Mouse (Mus musculus) B cell, adult 2 months (primary cell): ENCODE measurements at regions not wholly inside any gene's neighbourhood (a gene's known extent, or its start where the extent isn't known, plus 50 kb on each side); places are given as distances from the start of the nearest gene placed in this dataset.
"Not testable (repeated sequence)": the region's sequence is repeated elsewhere in the genome, so short reads cannot be mapped to it uniquely, and the experiment has no call there.

Experiments
- DNase-seq, 2 experiments: peaks; one replicate each; pipeline ENCODE4 v3.0.0; 2022

DNA sequence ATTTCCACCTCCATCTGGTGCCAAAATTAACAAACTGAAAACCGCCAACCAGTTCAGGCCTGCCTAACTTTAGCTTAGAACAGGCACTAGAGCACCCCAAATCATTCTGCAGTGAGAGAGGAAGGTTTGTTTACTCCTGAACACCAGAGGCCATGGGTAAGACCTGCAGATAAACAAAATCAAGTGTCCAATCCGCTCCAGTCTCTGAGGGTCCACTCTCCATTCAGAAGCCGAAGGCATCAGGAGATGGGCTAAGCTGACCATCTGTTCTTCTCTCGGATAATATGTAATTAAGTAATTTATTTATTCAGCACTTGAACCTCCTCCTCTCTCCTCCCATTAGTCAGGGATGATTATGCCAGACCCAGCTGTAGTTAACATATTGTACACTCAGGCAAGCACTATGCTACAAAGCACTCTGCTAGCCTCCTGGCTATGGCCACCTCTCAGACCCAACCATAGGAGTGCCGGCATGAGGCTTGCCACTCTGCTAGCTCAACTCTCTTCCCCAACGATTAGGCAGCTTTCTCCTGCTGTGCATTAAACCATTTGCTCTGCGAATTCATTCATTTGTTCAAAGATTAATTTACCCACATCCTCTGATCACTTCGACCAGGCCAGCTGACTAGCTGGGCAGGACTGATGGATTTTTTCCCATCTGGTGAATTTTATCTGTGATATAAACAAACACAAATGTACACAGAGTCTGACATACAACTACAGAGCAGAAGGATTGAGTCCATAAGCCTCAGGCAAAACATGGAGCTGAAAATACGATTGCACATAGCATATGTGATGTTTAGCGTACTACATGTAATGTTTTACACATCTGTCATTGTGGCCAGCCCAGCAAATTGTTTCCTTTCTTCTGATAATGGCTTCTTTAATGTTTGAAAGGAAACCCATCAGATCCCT lies 184.4 kb downstream of the Mat2b start:
- DNase-seq, result no peak

DNA sequence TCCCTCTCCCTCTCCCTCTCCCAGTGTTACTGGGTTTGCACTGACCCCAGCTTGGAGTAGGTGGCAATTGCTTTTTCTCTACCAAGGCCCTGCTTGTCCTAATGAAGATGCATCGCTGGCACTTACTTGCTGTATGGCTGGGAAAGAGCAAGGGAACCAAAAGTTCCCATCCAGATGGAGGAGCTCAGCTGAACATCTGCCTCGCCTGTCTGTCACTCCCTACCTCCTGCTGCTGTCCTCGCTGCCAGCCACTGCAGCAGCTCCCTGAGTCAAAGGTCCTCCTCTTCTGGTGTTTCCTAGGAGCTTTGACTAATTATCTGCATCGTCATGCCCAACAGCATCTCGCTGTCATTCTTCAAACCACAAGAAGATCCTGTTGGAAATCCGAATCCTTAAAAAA lies 203.4 kb downstream of the Mat2b start:
- DNase-seq, result no peak

DNA sequence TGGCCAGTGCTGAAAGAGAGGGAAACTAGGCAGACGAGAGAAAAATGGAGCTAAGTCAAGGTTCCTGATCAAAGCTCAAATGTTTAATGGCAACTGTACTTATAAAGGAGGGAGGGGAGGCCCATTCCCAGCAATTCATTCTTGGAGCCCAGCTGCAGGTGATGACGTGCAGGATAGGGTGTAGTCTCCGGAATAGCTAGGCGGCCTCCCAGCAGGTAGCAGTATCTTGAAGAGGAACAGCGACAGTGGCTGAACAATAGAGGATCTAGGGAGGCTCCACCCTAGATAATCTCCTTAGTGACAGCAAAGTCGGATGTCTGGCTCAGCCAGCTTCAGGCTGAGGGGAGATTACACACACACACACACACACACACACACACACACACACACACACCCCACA lies 216.8 kb downstream of the Mat2b start:
- DNase-seq, result not testable (repeated sequence)

DNA sequence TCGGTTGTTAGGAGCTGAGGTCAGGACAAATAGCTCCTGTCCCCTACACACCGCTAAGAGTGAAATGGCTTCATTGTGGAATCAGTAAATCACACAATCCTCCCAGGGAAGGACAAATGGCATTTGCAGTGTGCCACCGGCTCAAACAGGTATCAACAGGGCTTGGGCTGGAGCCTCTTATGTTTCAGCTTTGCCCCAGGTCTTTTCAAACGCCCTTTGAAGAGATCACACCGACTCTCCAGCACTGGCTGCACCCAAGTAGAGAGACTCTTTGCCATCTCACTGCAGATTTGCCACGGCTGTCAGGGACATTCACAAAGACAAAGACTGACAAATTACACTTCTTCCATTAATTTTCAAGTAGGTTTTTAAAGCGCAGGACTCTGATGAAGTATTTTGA lies 217.7 kb downstream of the Mat2b start:
- DNase-seq, result no peak

DNA sequence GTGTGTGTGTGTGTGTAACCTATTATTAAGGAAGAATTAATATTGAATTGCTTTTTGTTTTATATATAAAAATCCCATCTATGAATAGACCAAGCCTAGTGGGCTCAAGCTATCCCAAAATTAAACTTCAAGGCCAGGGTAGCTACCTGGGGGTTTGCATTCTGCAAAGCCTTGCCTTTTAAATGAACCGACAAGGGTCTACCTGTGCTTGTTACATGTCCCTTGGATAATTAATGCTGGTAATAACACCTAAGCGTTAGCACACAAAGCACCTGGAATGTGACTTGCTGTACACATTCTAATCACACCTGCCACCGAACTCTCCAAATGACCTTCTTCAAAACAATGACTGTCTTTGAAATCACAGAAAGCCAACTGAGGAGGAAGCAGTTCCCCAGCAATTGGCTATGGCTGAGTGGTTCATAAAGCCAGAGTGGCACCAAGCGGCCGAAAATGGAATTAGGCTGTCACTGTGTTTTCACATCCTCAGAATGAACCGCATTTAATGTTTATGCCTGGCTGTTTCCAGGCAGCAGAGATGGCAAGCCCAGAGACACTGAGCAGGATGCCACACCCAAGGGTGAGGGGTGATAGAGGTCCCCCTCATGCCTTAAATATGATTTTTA lies 225.8 kb downstream of the Mat2b start:
- DNase-seq, result no peak

DNA sequence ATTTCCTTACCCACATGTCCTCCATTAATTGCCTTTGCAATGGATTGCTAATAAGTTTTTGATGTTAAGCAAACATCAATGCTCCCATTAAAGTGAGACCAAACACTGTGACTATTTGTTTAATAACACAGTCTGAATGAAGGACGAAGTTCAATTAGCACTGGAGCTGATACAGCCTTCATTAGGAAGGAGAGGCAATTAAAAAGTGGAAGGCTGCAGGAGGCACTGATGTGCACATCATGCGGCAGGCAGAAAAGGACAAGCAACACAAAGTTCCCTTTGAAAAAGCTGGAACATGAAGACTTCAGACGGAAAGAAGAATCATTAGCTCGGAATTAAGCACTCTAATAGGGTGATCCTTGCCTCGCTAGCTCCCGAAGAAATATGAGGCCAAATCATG lies 238.4 kb downstream of the Mat2b start:
- no peak for DNase-seq

DNA sequence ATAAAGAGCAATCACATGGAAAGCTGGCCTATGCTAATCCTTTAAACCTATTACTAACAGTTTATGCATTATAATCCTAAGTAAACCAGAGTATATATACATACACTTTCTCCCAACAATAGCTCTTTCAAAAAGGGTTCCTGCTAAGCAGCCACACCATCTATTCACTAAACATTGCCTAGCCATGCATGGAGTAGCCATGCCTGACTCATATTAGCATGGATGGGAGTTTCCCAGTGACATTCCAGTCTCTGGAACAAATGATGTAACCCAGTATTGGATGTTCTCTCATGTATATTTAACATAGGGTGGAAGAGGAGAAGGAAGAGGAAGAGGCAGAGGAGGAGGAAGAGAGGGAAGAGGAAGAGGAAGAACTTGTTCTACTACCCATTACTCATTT lies 240.0 kb downstream of the Mat2b start:
- not testable (repeated sequence) for DNase-seq

DNA sequence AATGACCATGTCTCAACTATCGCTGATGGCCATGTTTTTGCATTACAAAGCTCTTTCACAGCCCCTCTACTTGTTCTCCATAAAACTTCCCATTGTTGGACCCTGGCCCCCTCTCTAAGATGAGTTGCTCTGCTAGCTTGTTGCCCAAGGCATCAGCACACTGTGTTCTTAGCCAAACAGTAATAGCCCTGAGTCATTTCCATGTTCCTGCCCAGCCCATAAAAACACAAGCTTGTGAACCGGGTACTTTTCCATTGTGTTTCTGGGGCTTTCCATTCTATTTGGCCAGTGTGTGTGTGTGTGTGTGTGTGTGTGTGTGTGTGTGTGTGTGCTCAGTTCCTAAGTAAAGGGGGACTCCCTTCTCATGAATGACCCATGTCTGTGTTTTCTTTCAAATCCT lies 248.2 kb downstream of the Mat2b start:
- no peak for DNase-seq

DNA sequence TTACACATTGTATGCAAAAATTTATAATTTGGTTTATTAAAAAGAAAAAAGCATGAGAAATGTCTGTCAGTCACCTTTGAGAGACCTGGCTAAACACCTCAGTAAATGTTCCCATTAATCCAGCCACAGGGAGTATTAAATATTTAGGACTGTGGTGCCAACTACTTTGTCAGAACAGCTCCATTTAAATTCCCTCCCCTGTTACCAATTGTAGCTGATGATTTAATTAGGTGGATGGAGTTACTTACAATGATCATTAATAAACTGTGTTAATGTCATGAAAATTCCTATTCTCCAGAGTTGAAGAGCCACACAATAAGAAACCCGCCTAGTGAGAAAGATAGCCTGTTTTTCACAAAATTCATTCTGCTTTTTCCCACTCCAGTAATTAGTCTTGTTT lies 261.0 kb downstream of the Mat2b start:
- DNase-seq, result no peak

DNA sequence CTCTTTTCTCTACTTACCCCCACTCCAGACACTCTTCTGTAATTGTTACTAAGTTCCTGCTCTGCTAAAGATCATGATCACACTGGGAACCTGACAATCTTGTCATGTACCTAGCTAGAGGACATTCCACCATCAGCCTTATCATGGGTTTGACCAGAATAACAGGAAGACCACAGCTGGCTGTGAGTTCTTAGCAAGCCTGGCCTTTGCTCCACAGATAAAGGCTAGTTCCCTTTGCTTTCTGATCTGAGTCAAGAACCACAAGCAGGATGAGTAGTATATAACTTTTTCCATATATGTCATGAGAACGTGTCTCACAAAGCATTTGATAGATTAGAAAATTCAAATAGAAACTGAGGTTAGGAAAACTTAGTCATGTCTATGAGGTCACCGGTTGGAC lies 266.1 kb downstream of the Mat2b start:
- DNase-seq, result no peak

DNA sequence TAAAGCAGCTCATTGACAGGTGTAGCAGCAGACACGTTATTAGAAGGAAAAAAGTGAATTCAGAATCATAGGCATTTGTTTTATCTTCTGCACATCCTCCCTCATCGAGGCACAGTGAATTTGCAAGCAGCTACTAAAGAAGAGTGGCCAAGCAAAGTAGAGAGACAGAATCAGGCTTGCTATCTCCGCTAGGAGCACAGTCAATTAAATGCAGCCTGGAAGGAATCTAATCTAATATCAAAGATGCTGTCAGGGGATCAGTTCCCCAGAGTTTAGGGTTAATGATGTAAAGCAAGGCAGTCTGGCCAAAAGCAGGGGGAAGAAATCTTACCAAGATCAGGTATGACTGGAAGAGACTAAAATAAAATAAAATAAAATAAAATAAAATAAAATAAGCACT lies 270.7 kb downstream of the Mat2b start:
- DNase-seq, result no peak

DNA sequence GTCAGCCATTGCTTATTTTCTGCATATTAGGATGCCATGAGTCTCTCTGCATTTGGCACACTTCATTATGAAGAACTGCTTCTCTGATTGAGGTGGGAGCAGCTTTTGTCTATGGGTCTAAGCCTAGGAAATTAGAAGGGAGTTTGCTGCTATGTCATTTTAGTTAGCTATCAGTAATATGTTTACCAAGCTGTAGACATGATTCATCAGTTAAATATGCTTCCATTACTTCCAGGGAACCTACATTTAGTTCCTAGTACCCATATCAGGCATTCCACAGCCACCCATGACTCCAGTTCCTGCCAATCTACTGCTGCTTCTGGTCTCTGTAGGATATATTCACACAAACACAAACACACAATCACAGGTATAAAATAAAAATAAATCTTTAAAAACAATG lies 287.4 kb downstream of the Mat2b start:
- no peak for DNase-seq

DNA sequence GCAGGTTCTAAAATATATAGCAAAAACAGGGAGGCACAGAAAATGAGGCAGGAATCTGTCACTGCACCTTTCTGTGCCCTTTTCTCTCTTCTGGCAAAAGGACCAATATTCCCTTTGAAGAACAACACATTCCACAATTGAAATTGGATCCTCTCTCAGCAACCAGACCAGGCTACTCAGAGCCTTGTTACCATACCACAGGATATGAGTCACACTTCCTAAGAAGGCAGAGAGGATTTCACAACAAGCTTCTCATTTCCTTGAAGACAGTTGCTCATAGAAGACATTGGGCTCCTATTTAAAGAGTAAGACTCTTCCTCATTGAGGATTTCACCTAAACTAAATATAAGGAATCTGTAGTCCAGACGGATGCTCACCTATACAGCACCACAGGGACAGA lies 292.8 kb downstream of the Mat2b start:
- no peak for DNase-seq

DNA sequence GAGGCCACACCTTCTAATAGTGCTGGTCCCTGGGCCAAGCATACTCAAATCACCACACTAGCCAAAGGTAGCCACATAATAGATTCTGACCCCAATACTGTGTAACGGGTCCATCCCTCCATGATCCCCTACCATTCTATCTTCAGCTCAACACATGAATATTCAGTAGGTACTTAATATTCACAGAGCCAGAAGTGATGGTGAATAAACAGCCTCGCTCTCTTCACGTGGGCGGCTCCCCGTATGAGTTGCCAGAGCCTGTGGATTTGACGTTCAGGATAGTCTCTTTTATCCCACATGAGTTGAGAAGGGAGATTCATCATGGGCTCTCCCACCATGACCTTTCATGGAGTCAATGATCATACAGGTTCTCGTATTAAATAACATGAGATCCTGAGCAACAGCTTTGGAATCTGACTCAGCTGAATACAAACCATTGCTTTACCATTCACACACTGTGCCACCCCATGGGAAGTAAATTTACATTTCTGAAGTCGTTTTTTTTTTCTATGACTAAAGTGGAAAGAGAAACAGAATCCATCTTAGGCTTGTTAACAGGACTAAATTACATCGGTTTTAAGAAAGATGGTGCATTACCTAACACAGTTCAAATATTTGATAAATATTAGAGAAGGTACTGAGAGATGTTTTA lies 297.4 kb downstream of the Mat2b start:
- no peak for DNase-seq

DNA sequence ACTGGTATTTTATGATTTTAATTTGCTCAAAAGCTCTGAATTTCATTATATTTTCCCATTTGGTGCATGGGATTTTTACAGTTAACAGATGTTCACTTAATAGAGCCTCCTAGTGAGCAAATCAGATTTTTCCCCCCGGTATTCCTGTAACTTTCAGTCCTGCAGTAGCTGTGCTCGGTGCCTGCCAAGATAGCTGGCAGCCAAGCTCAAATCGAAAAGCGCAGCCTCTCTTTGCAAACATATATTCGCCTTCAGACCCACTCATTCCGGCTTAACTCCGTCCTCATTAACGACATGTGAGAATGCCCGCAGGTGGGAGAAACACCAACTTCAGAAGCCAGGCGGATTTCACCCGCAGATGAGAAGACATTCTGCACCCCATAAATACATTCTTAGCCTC lies 299.7 kb downstream of the Mat2b start:
- no peak for DNase-seq

DNA sequence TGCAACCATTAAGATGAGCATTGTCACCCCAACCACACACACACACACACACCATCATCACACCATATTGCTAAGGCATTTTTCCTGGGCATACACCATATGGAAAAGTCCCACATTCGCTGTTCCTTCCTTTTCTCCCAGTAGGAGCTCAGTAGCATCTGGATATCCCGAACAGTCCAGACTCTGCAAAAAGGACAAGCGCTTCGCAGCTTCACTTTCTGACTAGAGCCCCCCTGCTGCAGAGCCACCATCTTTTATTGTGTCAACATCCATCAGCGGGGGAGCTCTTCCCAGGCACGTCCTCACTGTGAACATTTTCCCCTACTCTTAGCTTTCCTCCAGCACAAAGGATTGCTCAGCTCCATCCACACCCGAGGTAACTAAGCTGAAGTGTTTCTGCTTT lies 300.1 kb downstream of the Mat2b start:
- no peak for DNase-seq

DNA sequence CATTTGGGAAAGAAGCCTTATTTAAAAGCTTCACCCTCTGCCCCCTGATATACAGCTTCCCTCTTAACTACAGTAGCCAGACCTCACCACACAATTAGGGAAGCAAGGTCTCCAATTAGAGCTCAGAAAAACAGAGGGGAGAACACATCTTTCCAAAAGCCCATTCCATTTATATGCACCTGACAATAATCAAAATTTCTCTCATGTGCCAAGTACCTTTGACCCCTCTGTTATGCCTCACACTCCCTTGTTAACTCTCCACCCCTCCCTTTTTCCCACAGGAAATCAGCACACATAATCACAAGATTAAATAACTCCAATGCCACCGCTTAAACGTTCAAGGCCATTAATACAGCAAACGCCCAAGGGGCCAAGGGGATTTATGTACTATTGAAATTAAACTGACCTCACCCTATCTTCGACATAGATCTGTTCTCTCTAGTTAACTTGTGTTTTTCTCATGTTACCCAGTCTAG lies 300.7 kb downstream of the Mat2b start:
- DNase-seq, result no peak

DNA sequence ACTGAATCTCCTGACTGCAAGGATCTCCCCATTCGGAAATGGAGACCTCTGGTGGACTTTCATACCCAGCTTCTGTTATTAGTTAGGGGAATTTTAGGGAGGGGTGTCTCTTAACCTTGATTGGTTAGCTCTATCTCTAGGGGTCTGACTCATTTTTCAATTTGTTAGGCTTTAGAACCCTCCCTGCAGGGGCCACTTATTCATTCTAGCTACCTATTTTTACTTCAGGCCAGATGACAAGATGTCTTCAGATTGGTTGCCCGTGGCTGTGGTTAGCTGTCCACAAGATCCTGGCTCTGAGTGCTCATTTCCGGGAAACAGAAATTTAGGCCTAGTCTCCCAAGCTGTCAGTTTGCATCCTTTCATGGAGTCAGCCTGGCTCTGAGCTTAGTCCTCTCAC lies 314.3 kb downstream of the Mat2b start:
- no peak for DNase-seq

DNA sequence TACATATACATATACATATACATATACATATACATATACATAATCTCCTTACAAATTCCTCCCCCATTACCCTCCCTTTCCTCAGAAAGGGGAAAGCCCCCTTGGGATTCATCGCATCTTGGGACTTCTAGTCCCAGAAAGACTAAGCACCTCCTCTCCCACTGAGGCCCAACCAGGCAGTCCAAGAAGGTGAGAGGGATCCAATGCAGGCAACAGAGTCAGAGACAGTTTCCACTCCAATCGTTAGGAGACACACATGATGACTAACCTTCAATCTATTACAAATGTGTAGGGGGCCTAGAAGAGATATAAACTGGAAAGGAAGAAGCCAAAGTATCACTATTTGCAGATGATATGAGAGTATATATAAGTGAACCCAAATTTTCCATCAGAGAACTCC lies 323.3 kb downstream of the Mat2b start:
- DNase-seq, result no peak

DNA sequence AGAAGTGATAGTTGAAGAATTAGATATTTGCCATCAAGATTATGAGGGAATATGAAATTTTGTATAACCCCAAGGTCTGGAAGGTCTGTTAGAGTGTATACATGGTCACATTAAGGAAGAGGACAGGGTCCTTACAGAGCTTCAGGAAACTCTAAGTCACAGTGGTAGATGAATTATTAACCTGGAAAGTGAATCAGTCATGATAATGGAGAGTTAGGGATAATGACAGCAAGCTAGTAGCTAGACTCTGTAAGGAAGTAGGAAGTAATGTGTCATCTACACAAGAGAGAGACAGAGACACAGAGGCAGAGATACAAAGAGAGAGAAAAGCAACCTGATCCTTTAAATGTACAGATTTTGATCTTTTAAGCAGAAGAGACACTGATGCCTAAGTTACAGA lies 328.4 kb downstream of the Mat2b start:
- DNase-seq, result no peak

DNA sequence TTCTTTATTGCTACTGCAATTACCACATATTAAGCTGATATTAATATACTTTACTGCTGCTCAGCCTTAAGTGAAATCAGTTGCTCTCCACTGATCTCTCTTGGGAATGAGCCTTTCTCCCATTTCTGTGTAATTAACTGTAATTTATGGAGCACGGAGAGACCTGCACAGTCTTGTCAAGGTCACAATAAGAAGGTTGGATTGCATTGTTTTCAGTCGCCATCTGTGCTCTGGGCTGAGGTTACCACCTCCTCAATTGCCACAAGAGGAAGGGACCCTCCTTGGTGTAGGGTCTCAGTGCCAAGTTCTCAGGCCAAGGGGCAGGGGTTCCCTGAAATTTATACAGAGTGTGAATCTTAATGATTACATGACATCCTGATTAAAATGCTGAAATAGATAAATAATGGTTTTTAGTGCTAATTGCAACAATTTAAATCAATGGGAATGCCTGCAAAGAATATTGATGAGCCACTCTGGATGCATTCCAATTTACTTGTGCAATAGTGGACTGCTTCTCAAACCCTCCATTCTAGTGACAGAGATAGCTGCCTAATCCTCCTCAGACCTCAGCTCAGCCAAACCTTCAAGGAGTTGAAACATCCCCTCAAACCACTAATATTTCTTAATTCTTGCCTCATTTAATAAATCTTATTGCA lies 332.3 kb downstream of the Mat2b start:
- no peak for DNase-seq
